Mouse (Mus musculus) midbrain, embryonic 10.5 days (tissue): ENCODE measurements around the gene Slc6a8. TPM values are rescaled to one million over a fixed set of nuclear protein-coding genes. Genes with fewer than 3 reads are reported as not detected.
A peak's percentile ranks its signal among the peaks of the same experiment; 100 is the strongest.

Experiments
- DNase-seq: peaks from one replicate; pipeline ENCODE4 v3.0.0-alpha.2; 2017; ENCODE audit warnings: low spot score
- H3K27ac ChIP-seq: fragments of 300-500 bp; sonication (generic); replicated peaks from 2 replicates; pipeline ENCODE4 v1.5.1; 2016; ENCODE audit warnings: mild to moderate bottlenecking
- H3K27me3 ChIP-seq: fragments of 300-500 bp; sonication (generic); 2 replicates; pipeline ENCODE4 v1.6.1; 2016; ENCODE audit warnings: low read depth, mild to moderate bottlenecking; ENCODE audit not compliant: poor library complexity, severe bottlenecking
- H3K36me3 ChIP-seq: fragments of 300-500 bp; sonication (generic); 2 replicates; pipeline ENCODE4 v1.6.1; 2016; ENCODE audit warnings: mild to moderate bottlenecking, moderate library complexity
- H3K4me1 ChIP-seq: fragments of 300-500 bp; sonication (generic); 2 replicates; pipeline ENCODE4 v1.6.1; 2016
- H3K4me3 ChIP-seq: fragments of 300-500 bp; sonication (generic); 2 replicates; pipeline ENCODE4 v1.5.1; 2016; ENCODE audit warnings: mild to moderate bottlenecking, moderate library complexity
- H3K9me3 ChIP-seq: fragments of 300-500 bp; sonication (generic); replicated peaks from 2 replicates; pipeline ENCODE4 v1.6.1; 2016; ENCODE audit warnings: mild to moderate bottlenecking
- WGBS: fragments of 180-500 bp; shearing (Covaris S2); methylation state at CpG from one replicate; pipeline ENCODE4 v1.1.7; 2016; 5-methylcytosine and 5-hydroxymethylcytosine counted together
- polyA plus RNA-seq: library from polyadenylated mRNA; unstranded; fragments of >200 nt; fragmentation: Nextera tagmentation; extraction: Ambion mirVana; gene quantifications from 2 replicates; pipeline ENCODE4 v1.2.1, GENCODE M21; 2016

Slc6a8 gene
- polyA plus RNA-seq, 1 experiment from 2014 or later = 4.1 TPM

- DNase-seq = peak; percentile 51
- H3K9me3 ChIP-seq = no peaks in the 10 kb centered on the region
- no peaks in the 10 kb centered on the region for H3K36me3 ChIP-seq
- H3K27me3 ChIP-seq = peaks cover 51% of the 10 kb centered on the region
- H3K4me3 ChIP-seq = peak within 1 kb of the TSS; percentile 62
- H3K27ac ChIP-seq = peak within 1 kb of the TSS; percentile 79
- 21% methylated on average over 57 of the region's 57 CpGs for WGBS
- H3K4me1 ChIP-seq = peaks cover 23% of the 10 kb centered on the region
These were observed 13.2 kb upstream of the Slc6a8 start, which contains the start of gene Pnck for GRCm38 (mm10) chrX:73659575-73660283. TSS of gene Pnck (minus strand) at chrX:73660117.

GRCm38 (mm10) chrX:73660284-73660665 lies 12.7 kb upstream of the Slc6a8 start:
- Histone ChIP-seq H3K4me1 (peaks cover 23% of the 10 kb centered on the region), H3K27ac (peak overlapping the region; percentile 79), H3K4me3 (peak overlapping the region; percentile 62), H3K9me3 (no peaks in the 10 kb centered on the region), H3K27me3 (peaks cover 49% of the 10 kb centered on the region), H3K36me3 (no peaks in the 10 kb centered on the region)
- WGBS = 72% methylated on average over 3 of the region's 3 CpGs
- no peak for DNase-seq

- Histone ChIP-seq H3K27ac (no peak overlapping the region), H3K9me3 (no peaks in the 10 kb centered on the region), H3K4me1 (peaks cover 22% of the 10 kb centered on the region), H3K27me3 (peaks cover 31% of the 10 kb centered on the region), H3K36me3 (no peaks in the 10 kb centered on the region), H3K4me3 (no peak overlapping the region)
- no peak for DNase-seq
These were observed 9.8 kb upstream of the Slc6a8 start for GRCm38 (mm10) chrX:73663143-73663542.

GRCm38 (mm10) chrX:73672031-73672431 lies 919 bp upstream of the Slc6a8 start:
- Histone ChIP-seq H3K36me3 (peaks cover 13% of the 10 kb centered on the region), H3K27me3 (peaks cover 31% of the 10 kb centered on the region; the same call in 1 of the 2 replicates), H3K9me3 (0 out of 2 replicates have a peak, but pooled peaks cover 6% of the 10 kb centered on the region), H3K4me1 (peaks cover 26% of the 10 kb centered on the region), H3K4me3 (no peak overlapping the region), H3K27ac (no peak overlapping the region)
- WGBS = 56% methylated on average over 4 of the region's 4 CpGs
- peak; percentile 48 for DNase-seq

GRCm38 (mm10) chrX:73673619-73673967 lies 643 bp downstream of the Slc6a8 start:
- H3K36me3 ChIP-seq = peaks cover 26% of the 10 kb centered on the region
- peak; percentile 26 for DNase-seq
- H3K4me1 ChIP-seq = peaks cover 26% of the 10 kb centered on the region
- peaks cover 31% of the 10 kb centered on the region; the same call in 1 of the 2 replicates for H3K27me3 ChIP-seq
- H3K4me3 ChIP-seq = peak overlapping the region; percentile 68
- H3K27ac ChIP-seq = peak overlapping the region; percentile 87
- 0 out of 2 replicates have a peak, but pooled peaks cover 6% of the 10 kb centered on the region for H3K9me3 ChIP-seq
- WGBS = 26% methylated on average over 37 of the region's 42 CpGs

- H3K27me3 ChIP-seq = peaks cover 31% of the 10 kb centered on the region; the same call in 1 of the 2 replicates
- H3K9me3 ChIP-seq = 0 out of 2 replicates have a peak, but pooled peaks cover 6% of the 10 kb centered on the region
- WGBS = 26% methylated on average over 20 of the region's 20 CpGs
- peak overlapping the region; percentile 87 for H3K27ac ChIP-seq
- peaks cover 31% of the 10 kb centered on the region for H3K36me3 ChIP-seq
- H3K4me3 ChIP-seq = peak overlapping the region; percentile 68
- peak; percentile 26 for DNase-seq
- H3K4me1 ChIP-seq = peaks cover 26% of the 10 kb centered on the region
These were observed 1.2 kb downstream of the Slc6a8 start for GRCm38 (mm10) chrX:73673968-73674661.

- H3K4me1 ChIP-seq = peaks cover 26% of the 10 kb centered on the region
- 0 out of 2 replicates have a peak, but pooled peaks cover 6% of the 10 kb centered on the region for H3K9me3 ChIP-seq
- no peak for DNase-seq
- H3K27ac ChIP-seq = no peak overlapping the region
- H3K4me3 ChIP-seq = 0 out of 2 replicates have a peak overlapping the region, but pooled peaks have one; percentile 68
- WGBS = 85% methylated on average over 2 of the region's 2 CpGs
- H3K27me3 ChIP-seq = peaks cover 31% of the 10 kb centered on the region; the same call in 1 of the 2 replicates
- H3K36me3 ChIP-seq = peaks cover 42% of the 10 kb centered on the region
These were observed 2.3 kb downstream of the Slc6a8 start for GRCm38 (mm10) chrX:73675231-73675630.

GRCm38 (mm10) chrX:73676668-73677067 lies 3.7 kb downstream of the Slc6a8 start:
- no peak overlapping the region for H3K4me3 ChIP-seq
- H3K27ac ChIP-seq = no peak overlapping the region
- WGBS = 96% methylated on average over 4 of the region's 4 CpGs
- peaks cover 26% of the 10 kb centered on the region for H3K4me1 ChIP-seq
- H3K36me3 ChIP-seq = peaks cover 56% of the 10 kb centered on the region
- no peak for DNase-seq
- H3K9me3 ChIP-seq = 0 out of 2 replicates have a peak, but pooled peaks cover 6% of the 10 kb centered on the region
- peaks cover 31% of the 10 kb centered on the region; the same call in 1 of the 2 replicates for H3K27me3 ChIP-seq

GRCm38 (mm10) chrX:73684156-73684555 lies 11.2 kb downstream of the Slc6a8 start:
- Histone ChIP-seq H3K36me3 (peaks cover 93% of the 10 kb centered on the region), H3K4me1 (no peaks in the 10 kb centered on the region), H3K27ac (no peak overlapping the region), H3K9me3 (no peaks in the 10 kb centered on the region), H3K4me3 (no peak overlapping the region), H3K27me3 (no peaks in the 10 kb centered on the region)
- DNase-seq = no peak
- WGBS = 88% methylated on average over 2 of the region's 2 CpGs

- peaks cover 92% of the 10 kb centered on the region for H3K36me3 ChIP-seq
These were observed 12.0 kb downstream of the Slc6a8 start for GRCm38 (mm10) chrX:73684978-73685377.

GRCm38 (mm10) chrX:73685629-73686028 lies 12.7 kb downstream of the Slc6a8 start:
- H3K36me3 ChIP-seq = peaks cover 88% of the 10 kb centered on the region
- H3K9me3 ChIP-seq = no peaks in the 10 kb centered on the region
- H3K27ac ChIP-seq = no peak overlapping the region
- DNase-seq = no peak
- no peaks in the 10 kb centered on the region for H3K4me1 ChIP-seq
- H3K27me3 ChIP-seq = no peaks in the 10 kb centered on the region; the same call in 1 of the 2 replicates
- H3K4me3 ChIP-seq = no peak overlapping the region
- 91% methylated on average over 3 of the region's 3 CpGs for WGBS

More at GRCm38 (mm10) chrX:73684978-73685377, 12.0 kb downstream of the Slc6a8 start:
- H3K27ac ChIP-seq = no peak overlapping the region
- no peak for DNase-seq
- H3K9me3 ChIP-seq = no peaks in the 10 kb centered on the region
- no peak overlapping the region for H3K4me3 ChIP-seq
- H3K4me1 ChIP-seq = no peaks in the 10 kb centered on the region
- no peaks in the 10 kb centered on the region; the same call in 1 of the 2 replicates for H3K27me3 ChIP-seq

GRCm38 (mm10) chrX:73690917-73691629 lies 18.1 kb downstream of the Slc6a8 start:
- H3K4me1 ChIP-seq = no peaks in the 10 kb centered on the region
- no peak overlapping the region for H3K27ac ChIP-seq
- no peak overlapping the region for H3K4me3 ChIP-seq
- H3K27me3 ChIP-seq = no peaks in the 10 kb centered on the region; the same call in 1 of the 2 replicates
- 77% methylated on average over 5 of the region's 5 CpGs for WGBS
- peaks cover 57% of the 10 kb centered on the region for H3K36me3 ChIP-seq
- DNase-seq = peak; percentile 21
- H3K9me3 ChIP-seq = no peaks in the 10 kb centered on the region
